Mouse (Mus musculus): ENCODE measurements around the gene Gm20431.

Gm20431 gene

DNA sequence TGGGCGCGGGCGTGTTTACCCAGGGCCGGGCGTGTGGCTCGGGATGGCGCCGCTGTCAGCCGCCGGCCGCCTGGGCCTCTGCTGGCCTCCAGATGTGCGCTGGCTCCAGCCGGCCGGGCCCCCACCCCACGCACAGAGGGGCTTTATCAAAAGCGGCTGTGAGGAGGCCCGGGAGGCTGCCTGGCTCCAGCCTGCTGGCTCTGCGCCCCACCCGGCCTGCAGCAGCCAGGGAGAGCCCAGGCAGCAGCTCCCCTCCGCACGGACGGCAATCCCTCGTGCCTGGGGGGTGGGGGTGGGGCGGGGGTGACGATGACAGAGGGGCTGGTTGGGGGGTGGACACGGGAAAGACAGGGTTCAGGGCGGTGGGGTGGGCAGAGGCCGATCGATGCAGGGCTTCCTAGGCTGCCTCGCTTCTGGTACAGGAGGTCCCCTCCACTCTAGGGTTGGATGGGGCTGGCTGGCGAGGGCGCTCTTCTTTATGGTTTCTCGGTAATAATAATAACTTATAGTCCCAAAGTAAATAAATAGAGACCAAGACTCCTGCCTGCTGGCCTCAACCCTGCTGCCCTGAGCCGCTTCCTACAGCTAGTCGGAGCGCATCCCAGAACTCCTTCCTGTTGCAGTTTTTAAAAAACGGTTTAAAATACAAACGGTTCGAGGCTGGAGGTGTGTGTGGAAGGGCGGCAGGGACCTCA lies 63.7 kb downstream of the Gm20431 start:
- no peak for DNase-seq (ENCODE audit: low spot score)

DNA sequence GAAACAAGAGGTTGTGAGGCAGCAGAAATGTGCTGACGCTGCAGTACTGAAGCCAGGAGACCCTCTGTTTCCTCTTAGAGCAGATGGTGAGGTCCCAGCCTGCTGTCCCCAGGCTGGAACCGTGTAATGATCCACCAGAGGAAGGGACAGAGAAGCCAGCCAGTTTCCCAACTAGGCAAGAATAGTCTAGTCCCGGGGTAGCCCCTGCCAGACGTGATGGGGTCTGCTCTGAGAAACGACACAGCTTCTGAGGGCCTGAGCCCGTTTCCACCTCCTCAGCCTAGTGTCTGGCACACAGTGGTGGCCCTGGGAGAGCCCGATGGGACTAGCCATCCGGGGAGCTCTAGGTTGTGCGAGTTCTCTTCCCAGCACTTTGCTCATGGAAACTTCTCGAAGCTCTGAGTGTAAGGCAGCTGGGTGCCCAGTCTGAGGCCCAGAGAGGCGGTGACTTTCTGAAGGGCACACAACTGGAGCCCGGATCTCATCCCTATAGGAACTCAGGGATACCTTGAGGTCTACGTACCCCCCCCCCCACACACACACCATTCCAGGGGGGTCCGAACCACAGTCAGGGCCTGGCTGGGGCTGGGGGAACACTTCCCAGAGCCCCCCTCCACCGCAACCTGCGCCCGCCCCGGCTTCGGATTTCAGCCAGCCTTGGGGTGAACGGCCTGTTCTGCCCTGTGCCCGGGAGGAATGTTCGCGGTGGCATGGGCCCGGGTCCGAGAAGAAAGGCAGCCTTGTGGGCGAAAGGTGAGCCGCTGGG lies 64.4 kb downstream of the Gm20431 start:
- no peak for DNase-seq (ENCODE audit: low spot score)

DNA sequence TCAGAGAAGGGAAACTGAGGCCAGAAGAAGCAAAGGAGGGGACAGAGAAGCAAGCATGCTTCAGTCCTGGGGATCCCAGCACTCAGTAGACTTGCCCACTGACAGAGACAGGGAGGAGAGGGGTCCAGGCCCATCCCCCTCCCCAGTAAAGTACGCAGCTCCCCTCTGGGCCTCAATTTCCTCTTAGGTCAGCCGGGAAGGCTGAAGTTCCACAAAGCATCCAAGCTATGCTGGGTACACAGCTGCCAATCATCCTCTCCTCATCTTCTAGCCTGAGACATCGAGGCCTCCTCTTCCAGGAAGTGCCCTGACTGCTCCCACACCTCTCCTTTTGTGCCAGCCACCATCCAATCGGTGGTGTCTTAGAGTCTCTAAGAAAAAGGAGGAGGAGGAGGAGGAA lies 65.0 kb downstream of the Gm20431 start:
- DNase-seq (ENCODE audit: low spot score): no peak

DNA sequence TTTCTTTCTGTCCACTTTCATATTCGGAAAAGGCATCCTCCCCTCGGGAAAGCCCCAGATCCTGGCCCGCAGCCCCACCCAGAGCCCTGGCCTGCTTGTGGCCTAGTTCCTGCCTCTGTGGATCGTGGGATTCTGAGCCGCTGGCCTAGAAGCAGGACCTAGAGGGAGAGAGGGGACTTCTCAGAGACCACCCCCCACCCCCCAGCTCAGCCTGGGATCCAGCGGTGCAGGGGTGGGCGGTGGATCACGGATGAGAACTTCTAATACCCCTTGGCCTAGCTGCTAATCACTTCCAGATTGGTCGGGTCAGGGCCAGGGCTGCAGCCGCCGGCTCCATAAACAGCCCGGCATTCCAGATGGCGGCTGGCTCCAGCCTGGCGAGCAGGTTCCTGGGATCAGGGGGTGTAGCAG lies 65.5 kb downstream of the Gm20431 start:
- DNase-seq (ENCODE audit: low spot score): no peak

DNA sequence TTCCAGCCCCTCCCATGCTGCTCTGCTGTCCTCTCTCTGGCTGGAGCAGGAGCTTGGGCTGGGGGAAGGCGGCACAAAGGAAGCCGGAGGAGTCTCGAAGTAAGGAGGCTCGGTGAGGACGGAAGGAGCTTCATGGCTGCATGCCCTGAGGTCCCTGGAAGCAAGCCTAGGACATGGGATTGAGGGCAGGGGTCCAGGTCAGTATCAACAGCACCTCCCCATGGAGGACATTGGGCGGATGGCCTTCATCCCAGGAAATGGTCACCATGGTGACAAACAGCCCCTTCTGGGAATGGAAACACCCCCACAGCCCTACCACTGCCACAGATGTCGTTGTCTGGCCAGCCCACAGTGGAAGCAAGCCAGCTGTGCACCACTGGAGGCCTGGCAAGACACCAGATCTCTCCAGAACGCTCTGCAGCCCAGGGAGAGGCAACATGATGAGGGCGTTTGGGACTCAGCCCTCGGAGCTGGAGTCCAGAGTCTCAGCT lies 66.8 kb downstream of the Gm20431 start:
- peak; percentile 84 for DNase-seq (ENCODE audit: low spot score)

DNA sequence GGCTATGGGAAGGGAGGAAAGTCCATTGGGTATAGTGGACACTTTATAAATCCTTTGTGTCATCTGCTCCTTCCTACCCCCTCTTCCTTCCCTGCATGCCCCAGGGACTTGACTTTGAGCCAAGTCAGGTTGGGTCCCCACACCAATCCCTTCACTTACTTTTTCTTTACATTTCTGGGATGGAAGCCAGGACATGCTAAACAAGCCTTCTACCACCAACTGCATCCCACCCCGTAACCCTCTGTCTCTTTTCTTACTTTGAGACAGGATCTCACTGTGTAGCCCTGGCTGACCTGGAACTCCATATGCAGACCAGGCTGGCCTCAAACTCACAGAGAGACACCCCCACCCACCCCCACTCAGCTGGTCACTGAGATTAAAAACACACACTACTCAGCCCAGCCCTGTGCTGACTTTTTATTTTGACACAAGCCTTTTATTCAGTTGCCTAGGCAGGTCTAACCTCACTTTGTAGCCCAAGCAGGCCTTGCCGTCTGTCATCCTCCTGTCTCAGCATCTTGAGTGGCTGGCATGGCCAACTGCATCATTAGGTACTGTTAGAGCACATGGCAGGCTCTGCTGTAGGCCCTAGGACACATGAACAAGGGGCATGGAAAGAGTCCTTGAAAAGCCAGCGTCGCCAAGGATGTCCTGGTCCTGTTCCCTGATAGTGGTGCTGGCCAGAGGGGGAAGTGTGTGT lies 67.6 kb downstream of the Gm20431 start:
- no peak for DNase-seq (ENCODE audit: low spot score)

DNA sequence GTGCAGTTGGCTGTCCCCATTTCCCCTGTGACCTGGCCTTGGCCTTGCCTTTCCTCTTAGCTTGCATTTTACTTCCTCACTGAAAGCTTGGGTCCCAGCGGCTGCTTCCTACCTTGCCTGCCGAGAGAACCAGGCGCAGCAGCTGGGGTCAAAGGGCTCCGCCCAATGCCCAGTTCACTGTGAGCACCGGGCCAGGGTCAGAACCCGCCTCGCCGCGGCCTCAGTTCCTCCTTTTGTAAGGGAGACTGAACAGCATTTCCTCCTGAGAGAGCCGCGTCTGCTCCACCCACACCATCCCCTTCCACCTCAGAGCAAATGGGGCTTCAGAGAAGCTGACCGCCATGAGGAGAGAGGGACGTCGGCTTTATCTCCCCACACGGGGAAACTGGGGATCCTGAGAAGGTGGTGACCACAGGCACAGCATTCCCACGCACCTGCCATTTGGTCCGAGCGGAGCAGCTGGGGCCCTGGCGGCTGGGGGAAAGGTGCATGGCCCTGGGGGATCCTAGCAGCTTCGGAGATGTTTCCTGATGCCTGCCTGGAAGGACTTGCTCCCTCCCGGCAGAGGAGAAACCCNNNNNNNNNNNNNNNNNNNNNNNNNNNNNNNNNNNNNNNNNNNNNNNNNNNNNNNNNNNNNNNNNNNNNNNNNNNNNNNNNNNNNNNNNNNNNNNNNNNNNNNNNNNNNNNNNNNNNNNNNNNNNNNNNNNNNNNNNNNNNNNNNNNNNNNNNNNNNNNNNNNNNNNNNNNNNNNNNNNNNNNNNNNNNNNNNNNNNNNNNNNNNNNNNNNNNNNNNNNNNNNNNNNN lies 72.3 kb downstream of the Gm20431 start:
- no peak for DNase-seq (ENCODE audit: low spot score)

DNA sequence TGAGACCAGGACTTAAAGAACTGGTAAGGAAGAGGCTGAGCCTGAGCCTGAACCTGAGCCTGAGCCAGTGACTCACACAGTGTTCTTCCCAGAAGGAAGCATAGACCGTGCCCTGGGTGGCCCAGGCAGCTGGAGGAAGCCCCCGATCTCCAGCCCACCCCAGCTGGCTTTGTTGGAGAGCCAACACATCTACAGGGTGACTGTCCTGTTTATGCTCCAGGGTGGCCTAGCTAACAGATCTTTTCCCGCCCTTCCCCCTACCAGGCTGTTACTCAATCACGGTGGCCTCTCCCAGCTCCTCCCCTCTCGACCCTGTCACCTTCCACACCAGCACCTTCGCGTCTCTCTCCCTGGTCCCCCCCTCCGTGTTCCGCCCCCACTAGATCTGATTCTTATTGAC lies 74.3 kb downstream of the Gm20431 start:
- no peak for DNase-seq (ENCODE audit: low spot score)

DNA sequence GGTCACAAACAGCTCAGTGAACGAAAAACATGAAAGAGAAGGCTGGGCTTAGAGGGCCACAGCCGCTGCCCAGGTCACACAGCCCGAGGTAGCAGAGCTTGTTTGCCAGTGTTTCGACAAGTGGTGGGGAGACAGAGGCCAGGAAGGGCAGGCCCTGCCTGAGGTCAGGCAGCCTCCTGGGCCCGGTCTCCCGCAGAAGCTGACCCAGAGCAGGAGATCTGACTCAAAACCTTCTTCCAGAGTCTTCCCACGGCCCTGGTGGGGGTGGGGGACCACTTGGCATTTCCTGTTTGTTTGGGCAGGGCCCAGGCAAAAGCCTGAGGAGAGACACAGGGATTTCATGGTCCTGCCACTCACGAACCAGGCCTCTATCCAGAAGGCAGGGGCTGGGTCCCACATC lies 75.3 kb downstream of the Gm20431 start:
- DNase-seq (ENCODE audit: low spot score): no peak

DNA sequence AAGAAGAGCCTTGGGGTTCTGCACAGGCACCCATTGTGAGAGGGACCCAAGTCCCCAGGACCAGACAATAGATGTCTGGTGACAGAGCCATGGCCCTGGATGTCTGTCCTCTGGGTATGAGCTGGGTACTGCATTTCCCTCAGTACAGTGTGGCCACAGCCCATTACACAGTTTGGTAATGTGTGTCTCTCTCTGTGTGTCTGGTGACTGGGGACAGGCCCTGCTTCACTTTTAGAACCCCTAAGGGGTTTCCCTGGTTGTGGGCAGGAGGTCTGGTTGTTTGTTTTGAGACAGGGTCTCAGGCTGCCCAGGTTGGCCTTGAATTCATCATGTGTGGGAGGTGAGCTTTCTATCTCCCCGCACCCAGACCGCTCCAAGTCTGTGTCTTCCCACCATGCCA lies 76.0 kb downstream of the Gm20431 start:
- no peak for DNase-seq (ENCODE audit: low spot score)

DNA sequence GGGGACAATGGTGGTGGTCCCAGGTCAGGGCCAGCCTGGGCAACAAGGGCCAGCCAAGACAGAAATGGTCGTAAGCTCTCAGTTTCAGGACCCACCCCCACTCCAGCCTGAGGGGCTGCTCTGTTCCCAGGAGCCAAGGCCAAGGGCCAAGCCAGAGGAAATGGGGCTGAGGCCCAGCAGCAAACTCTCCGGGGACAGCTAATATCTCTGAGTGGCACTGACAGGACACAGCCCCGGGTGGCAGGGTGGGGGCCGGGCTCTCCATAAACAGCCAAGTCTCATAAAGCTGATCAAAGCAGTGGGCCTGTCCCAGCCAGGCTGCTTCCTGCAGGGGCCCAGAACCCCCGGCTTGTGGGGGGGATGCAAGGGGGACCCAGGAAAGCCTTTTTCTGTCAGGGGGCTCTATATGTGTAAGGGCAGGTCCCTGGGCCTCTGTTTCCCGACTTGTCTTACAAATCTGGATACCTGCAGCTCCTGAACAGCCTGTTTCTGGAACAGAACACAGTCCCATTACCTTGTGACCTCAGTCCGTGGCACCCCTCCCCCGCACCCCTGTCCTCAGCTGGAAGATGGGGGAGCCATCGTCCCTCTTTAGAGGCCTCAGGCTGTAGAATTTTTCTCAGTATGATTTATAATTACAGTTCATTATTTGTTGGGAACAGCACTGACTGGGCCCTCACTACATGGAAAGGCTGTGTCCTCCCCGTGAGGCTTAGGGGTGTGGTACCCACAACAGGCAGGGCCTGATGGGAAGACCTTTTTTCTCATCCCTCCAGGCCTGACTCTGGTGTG lies 77.9 kb downstream of the Gm20431 start:
- DNase-seq (ENCODE audit: low spot score): no peak

DNA sequence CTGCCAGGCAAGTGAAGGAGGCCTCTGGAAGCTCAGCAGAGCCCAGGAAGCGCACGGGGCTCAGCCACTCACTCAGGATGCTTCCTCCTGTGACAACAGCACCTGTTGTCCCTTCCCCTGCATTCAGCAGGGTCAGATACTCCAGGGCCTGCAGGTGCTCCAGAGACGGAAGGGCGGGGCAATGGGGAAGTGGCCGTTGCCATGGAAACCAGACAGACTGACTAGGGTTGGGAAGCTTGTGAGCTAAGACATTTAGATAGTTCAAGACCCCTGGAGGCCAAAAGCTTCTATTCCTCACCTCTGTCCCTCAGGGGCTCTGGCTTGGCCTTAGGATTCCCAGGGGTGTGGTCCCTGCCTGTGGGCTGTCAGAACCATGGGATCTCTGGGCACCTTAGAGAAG lies 82.8 kb downstream of the Gm20431 start:
- DNase-seq (ENCODE audit: low spot score): no peak

DNA sequence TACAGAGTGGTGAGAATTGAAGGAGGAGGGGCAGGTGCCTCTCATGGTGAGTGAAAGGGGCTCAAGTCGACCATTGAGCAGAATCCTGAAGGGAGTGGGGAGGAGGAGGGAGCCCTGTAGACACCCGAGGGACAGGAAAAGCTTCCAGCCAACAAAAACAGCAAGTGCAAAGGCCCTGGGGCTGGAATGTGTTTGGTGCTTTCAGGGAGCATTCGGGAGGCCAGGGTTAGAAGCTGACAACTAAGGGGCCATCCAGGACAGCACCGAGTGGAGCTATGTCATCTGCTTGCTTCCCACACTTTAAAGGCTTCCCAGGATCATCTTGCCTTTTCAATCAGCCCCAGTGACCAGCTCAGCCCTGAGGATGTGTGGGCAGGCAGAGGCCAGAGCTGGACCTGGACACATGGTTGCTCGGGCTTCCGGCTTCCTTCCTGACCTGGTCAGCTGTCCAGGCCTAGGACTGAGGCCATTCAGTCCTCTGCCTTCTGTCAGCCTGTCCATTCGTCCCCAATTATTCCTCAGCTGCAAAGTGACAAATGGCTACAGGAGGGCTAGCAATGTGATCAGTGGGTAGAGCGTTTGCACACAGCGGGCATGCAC lies 84.0 kb downstream of the Gm20431 start:
- DNase-seq (ENCODE audit: low spot score): no peak

DNA sequence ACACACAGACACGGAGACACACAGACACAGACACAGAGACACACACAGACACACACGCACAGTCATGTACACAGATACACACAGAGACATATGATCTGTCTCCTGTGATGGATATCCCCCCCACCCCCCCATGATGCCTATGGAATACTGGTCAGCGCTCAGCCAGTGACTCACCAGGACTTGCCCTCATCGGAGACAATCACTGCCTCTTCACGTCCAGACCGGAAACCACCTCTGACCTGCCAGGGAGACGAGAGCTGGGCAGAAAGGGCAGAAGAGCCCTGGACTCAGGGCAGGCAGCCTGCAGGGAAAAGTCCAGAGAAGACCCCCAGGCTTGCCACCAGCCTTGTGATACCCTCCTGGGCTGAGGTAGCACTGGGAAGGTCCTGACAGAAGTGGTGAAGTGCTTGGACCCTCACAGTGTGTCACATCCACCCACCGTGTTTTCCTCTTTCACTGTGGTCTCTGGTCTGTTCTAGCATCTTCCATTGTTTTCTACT lies 85.1 kb downstream of the Gm20431 start:
- DNase-seq (ENCODE audit: low spot score): no peak

DNA sequence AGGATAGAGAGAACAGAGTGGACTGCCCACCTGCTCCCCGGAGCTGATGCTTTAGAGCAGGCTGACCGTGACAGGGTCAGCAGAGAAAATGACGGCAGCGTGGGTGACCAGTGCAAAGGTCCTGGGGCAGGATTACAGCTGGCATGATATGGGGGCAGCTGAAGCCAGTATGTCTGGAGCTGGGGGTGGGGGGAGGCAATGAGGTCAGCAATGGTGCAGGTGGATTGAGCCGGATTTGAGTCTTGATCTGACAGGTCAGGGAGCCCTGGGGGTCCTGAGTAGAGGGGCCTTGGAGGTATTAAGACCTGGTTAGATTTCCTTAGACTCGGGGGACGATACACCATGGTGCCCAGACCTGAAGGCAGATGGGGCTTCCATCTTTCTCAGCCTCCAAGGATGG lies 85.7 kb downstream of the Gm20431 start:
- DNase-seq (ENCODE audit: low spot score): no peak

DNA sequence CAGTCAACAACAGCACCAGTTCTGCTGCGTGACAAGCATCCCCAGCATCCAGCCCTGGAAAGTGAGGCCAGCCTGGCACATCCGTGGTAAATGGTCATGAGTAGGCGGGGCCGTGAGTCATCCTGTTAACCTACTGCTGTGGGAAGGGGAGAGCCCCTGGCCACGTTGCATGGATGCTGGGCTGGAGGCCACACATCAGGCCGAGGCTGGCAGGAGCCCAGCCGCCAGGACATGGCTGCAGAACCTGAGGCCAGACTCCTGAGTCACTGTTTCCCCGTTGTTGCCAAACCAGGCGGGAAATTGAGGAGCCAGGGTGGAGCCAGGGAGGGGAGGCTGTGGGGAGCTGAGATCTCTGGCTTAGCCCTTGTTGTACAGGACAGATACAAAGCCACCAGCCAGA lies 86.5 kb downstream of the Gm20431 start:
- DNase-seq (ENCODE audit: low spot score): no peak

DNA sequence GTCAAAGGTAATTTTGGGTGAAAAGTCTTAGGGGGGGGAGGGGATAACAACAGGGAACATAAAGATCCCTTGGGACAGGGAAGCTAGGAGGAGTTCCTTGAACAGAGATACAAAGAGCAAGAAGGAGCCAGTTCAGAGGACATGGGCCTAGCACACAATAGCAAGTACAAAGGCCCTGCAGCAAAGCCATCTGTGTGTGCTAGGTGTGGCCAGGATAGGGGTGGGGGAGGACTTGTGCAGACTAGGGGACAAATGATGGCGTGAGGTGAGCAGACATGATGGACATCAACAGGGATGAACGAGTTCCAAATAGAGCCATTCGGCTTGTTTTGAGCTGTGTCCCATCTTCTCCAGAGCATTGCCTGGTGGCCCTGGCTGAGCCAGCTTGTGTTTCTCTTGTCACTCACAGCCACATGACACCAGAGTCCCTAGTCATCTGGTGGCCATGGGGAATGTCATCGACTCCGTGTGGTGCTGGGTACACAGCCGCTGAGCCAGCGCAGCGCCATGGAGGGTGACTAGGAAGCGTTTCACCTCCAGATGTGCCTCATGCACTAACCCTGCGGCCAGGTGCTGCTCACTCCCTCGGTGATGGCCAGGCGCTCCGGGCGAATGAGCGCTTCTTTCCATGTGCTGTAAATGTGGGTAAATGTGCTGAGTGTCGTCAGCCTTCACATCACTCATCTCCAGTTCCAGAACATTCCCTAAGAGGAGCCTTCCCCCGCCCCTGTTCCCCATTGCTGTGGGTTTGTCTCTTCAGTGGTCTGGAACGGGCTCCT lies 89.7 kb downstream of the Gm20431 start:
- no peak for DNase-seq (ENCODE audit: low spot score)

DNA sequence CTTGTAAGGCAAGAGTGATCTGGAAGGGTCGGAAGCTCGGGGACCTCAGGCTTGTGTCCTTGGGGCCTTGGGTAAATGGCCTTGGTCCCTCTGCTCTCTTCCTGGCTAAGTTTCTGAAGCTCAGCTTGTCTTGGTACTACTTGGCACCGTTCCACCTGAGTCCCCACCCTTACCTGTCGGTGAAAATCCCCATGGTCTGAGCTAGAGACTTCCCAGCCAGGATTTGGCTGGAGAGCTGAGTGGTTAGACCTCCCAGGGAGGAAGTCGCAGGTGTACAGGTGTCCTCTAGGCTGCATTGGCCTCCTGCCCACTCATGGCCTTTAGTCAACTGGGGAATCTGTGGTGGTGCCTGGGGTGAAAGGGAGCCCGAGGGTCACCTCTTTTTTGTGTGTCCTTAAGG lies 90.5 kb downstream of the Gm20431 start:
- no peak for DNase-seq (ENCODE audit: low spot score)

DNA sequence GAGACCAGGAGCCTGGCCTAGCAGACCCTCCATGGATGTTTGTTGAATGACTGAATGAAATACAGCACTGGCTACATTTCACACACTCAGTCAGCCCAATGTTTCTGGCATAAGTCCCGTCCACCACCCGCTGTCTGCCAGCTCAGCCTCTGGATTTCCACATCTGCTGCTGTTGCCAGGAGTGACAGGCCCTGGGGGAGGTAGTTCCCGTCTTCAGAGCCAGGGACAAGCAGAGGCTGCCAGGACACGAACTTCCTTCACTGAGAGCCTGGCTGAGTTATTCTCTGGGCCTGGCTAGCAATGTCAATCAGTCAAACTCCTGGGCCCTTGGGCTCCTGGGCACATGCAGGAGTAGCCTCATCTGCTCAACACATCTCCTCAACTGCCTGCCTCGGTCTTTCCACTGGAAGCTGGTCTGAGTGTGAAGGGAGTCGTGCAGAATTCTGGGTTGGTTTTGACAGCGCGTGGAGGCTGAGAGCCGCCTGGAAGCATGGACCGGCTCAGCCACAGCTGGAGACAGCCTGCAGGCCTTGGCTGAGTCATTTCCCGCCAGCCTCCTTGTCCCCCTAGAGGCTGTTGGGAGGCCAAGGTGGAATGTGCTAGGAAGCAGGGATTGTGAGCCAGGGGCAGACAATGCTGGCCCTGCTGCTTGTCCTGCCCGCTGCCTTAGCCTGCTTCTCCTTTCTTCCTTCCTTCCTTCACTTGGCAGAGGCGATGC lies 91.2 kb downstream of the Gm20431 start:
- no peak for DNase-seq (ENCODE audit: low spot score)

Measured in testis, postnatal 14 days (tissue).